8 mouse cellular contexts compared by ENCODE assay signal in the genomic region with DNA sequence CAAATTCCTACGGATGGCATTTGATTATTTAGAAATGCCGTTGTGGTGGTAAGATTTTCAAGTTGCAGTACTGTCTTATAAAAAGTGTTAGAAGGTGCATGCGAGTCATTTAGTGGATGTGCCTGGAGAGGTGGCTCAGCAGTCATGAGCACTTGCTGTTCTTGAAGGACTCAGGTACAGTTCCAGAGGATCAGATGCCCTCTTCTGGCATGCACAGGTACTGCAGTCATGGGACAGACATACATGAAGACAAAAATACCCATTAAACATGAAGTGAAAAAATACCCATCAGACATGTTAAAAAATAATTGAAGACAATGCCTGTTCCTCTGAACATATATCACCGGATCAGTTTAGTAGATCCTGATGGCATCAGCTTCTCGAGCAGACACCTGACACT. TPM values are rescaled to one million over a fixed set of nuclear protein-coding genes. Genes with fewer than 3 reads are reported as not detected.
DNase-seq lines count a peak whose midpoint lies in the region; ATAC-seq and TF ChIP-seq lines count a peak whose summit lies in the region.

No protein-coding gene starts in this region.

- CTCF ChIA-PET in Patski (lab: Charles Lee), result interaction anchor here (1.2 to 3.0 kb wide), 7 partner anchors 14 to 657 kb away, joined by 3 to 25 read pairs (median 10); no protein-coding TSS in a partner anchor

- peak; percentile 44 for ATAC-seq in Patski
- peak; percentile 90 for ATAC-seq in common myeloid progenitor, adult 5-6 weeks (replicated peaks; ENCODE audit: low read depth, poor library complexity, severe bottlenecking)

- DNase-seq in gastrocnemius, adult 18-20 months (ENCODE audit: low spot score), result peak; percentile 13
- DNase-seq in gastrocnemius, postnatal 25 days, result no peak
- peak; percentile 24 for DNase-seq in 3134 (ENCODE audit: extremely low read depth, insufficient read length, low spot score)
- DNase-seq in Patski (ENCODE audit: low read depth, low spot score), result peak; percentile 13
- DNase-seq in kidney, postnatal 14 days, result peak; percentile 44
- DNase-seq in mesoderm, embryonic 11.5 days (ENCODE audit: low read depth, low spot score), result peak; percentile 30
- DNase-seq in thymus, postnatal 14 days, result peak; percentile 65

- peak; percentile 82 for TF ChIP-seq CTCF in Patski (IDR thresholded peaks at IDR 0.05)

- POLR2A ChIA-PET in Patski (lab: Charles Lee), result interaction anchor here (0.5 kb wide), 1 partner anchor 62 kb away, joined by 3 read pairs; no protein-coding TSS in a partner anchor

- in situ Hi-C loops in Patski (cut with MboI; ENCODE audit: low pct_unique_long_range_greater_than_20kb), result loop anchor here (10.0 kb wide), 1 partner anchor 119 kb away; a partner anchor contains a TSS

- H3K27me3 ChIP-seq in Patski, result peaks cover 33% of the 10 kb centered on the region

RNA-seq across cellular contexts. Expression of a gene that starts 29.7 kb away (rescaled TPM):
- total RNA-seq in gastrocnemius, adult 18-20 months (2021), result 10 to 100 TPM; 14.4 to 14.8 TPM
- 10 to 100 TPM; 11.5 to 13.6 TPM for total RNA-seq in gastrocnemius, postnatal 25 days (2021)
- 40.0 TPM for polyA plus RNA-seq in Patski (2021)
- 53.4 and 57.9 TPM in 2 replicates for total RNA-seq in common myeloid progenitor, adult 5-6 weeks (2017)
